Mouse (Mus musculus) heart, adult 2 months (tissue): Measurements from ENCODE around the gene Gm12248. TPM values are rescaled to one million over a fixed set of nuclear protein-coding genes. Genes with fewer than 3 reads are reported as not detected.

Source experiments
- DNase-seq, 2 experiments: peaks; one replicate each; pipeline ENCODE4 v3.0.0; 2021
- H3K27ac ChIP-seq: fragments of 200-600 bp; 2 replicates; pipeline ENCODE4 v1.8.1; 2022
- H3K27me3 ChIP-seq: fragments of 200-500 bp; 2 replicates; pipeline ENCODE4 v1.6.1; 2012; ENCODE audit warnings: mild to moderate bottlenecking, low read length, inconsistent platforms, mixed read lengths; ENCODE audit not compliant: control insufficient read depth, insufficient read depth
- H3K36me3 ChIP-seq: fragments of 200-500 bp; 2 replicates; pipeline ENCODE4 v1.6.1; 2012; ENCODE audit warnings: low read length, inconsistent platforms; ENCODE audit not compliant: control insufficient read depth, insufficient read depth
- H3K4me1 ChIP-seq: fragments of 200-500 bp; 2 replicates; pipeline ENCODE4 v1.6.1; 2011; ENCODE audit warnings: low read length; ENCODE audit not compliant: control insufficient read depth, insufficient read depth
- H3K4me3 ChIP-seq: fragments of 200-600 bp; 2 replicates; pipeline ENCODE4 v1.8.1; 2022
- H3K79me2 ChIP-seq: fragments of 200-500 bp; replicated peaks from 2 replicates; pipeline ENCODE4 v1.6.1; 2012; ENCODE audit warnings: mild to moderate bottlenecking, inconsistent platforms, low read length, moderate library complexity, mixed read lengths; ENCODE audit not compliant: control insufficient read depth, insufficient read depth
- H3K9ac ChIP-seq: fragments of 200-500 bp; 2 replicates; pipeline ENCODE4 v1.6.1; 2012; ENCODE audit warnings: low read depth, mild to moderate bottlenecking, control low read depth, inconsistent platforms, low read length, mixed read lengths
- CTCF ChIP-seq: fragments of 200-600 bp; IDR thresholded peaks from 2 replicates; pipeline ENCODE4 v1.8.1; 2022; ENCODE audit warnings: antibody characterized with exemption, mild to moderate bottlenecking, moderate library complexity
- EP300 ChIP-seq: fragments of 200-500 bp; IDR thresholded peaks from 2 replicates; pipeline ENCODE4 v1.6.1; 2011; ENCODE audit warnings: low read depth, low read length, control low read depth; ENCODE audit not compliant: insufficient read depth
- POLR2A ChIP-seq: fragments of 200-500 bp; IDR thresholded peaks from 2 replicates; pipeline ENCODE4 v1.6.1; 2011; ENCODE audit warnings: mild to moderate bottlenecking, low read depth, low read length, control low read depth; ENCODE audit not compliant: insufficient read depth
- WGBS: fragments of 180-500 bp; shearing (Covaris S2); methylation state at CpG from one replicate; pipeline ENCODE4 v1.1.7; 2018; 5-methylcytosine and 5-hydroxymethylcytosine counted together
- intact Hi-C: fragments of 180-260 bp; cut with DNase I; formaldehyde crosslinking; loops from one replicate; pipeline ENCODE4 v1.15.1; 2025
- polyA plus RNA-seq: library from polyadenylated mRNA; depleted of rRNA; stranded (reverse); fragments of >200 nt; gene quantifications from 2 replicates; pipeline ENCODE4 v1.2.3, GENCODE M21; 2012
- total RNA-seq, 2 experiments: library from RNA; stranded (reverse); gene quantifications; 2 replicates each; pipeline ENCODE4 v1.2.3; 2021

The Gm12248 gene
- total and polyA plus RNA-seq, 3 experiments, result not detected

DNA sequence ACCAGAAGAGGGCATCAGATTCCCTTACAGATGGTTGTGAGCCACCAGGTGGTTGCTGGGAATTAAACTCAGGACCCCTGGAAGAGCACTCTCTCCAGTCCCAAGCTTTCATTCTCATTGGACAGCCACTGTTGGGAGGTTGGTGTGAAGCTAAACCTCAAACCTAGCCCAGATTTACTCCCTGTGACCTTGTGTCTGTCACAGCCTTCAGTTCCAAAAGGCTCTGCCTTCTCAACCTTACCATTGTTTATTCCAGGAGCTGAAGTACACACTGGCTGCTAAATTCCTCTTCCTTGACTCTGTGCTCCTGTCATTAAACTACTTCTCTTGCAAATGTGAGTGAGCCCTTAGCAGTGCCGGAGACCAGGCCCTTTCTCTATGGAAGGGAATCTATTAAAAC, 64.0 kb downstream of the Gm12248 start:
- Histone ChIP-seq H3K27ac (no peak overlapping the region), H3K36me3 (peaks cover 2% of the 10 kb centered on the region; the same call in 1 of the 2 replicates), H3K79me2 (peaks cover 22% of the 10 kb centered on the region)

DNA sequence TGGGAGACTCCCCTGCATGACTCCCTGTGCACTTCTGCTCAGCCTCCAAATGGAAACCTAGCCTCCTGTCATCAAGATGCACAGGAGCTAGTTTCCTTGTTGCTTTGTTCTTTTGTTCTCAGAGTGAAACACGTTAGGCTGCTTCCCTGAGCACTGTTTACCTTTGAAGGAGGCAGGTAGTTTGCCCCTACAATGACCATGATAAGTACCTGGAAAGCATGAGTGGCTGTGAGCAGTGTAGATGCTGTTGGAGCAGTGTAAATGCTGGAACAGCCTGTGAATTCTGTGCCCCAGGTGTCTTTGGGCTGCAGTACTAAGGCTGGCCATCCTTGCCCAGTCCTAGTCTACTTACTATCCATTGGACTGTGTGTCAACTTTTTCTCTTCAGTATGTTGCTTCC, 66.1 kb downstream of the Gm12248 start:
- intact Hi-C loops, result no loop called here

More for the DNA sequence above, 64.0 kb downstream of the Gm12248 start:
- WGBS, result 89% methylated on average over 1 of the region's 1 CpGs
- TF ChIP-seq POLR2A, result no peak
- TF ChIP-seq CTCF, result no peak
- TF ChIP-seq EP300, result no peak
- H3K9ac ChIP-seq, result no peak overlapping the region
- H3K4me3 ChIP-seq, result no peak overlapping the region
- intact Hi-C loops, result no loop called here
- no peak for DNase-seq
- peaks cover 27% of the 10 kb centered on the region for H3K4me1 ChIP-seq
- no peaks in the 10 kb centered on the region for H3K27me3 ChIP-seq

DNA sequence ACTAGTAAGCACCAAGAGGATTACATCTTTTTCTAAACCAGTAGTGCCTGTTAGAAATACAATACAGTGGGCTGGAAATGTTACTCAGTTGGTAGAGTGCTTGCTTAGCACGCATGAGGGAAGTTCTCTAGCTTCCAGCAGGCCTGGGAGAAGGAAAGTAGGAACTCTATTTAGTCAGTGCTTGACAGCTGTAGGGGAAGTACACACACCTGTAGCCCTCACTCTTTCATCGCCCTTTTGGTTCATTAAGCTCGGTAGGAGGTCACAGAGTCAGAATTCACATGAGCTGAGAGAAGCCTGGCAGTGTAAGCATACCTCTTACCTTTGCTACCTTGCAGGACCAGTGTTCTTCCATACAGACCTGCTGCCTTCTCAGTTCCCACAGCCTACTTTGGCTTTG, 66.6 kb downstream of the Gm12248 start:
- H3K27ac ChIP-seq, result no peak overlapping the region
- H3K36me3 ChIP-seq, result peaks cover 7% of the 10 kb centered on the region
- no peaks in the 10 kb centered on the region for H3K27me3 ChIP-seq
- H3K9ac ChIP-seq, result no peak overlapping the region
- H3K4me3 ChIP-seq, result no peak overlapping the region
- intact Hi-C loops, result no loop called here
- no peak for TF ChIP-seq CTCF
- TF ChIP-seq POLR2A, result no peak
- TF ChIP-seq EP300, result no peak
- DNase-seq, result no peak
- 49% methylated on average over 3 of the region's 3 CpGs for WGBS
- peaks cover 22% of the 10 kb centered on the region for H3K79me2 ChIP-seq
- H3K4me1 ChIP-seq, result peaks cover 23% of the 10 kb centered on the region

More for the DNA sequence above, 66.1 kb downstream of the Gm12248 start:
- DNase-seq, result no peak
- Histone ChIP-seq H3K36me3 (peaks cover 2% of the 10 kb centered on the region), H3K27me3 (no peaks in the 10 kb centered on the region), H3K79me2 (peaks cover 20% of the 10 kb centered on the region), H3K4me1 (peaks cover 19% of the 10 kb centered on the region), H3K4me3 (no peak overlapping the region), H3K27ac (no peak overlapping the region), H3K9ac (no peak overlapping the region)
- WGBS, result 62% methylated on average over 1 of the region's 1 CpGs
- TF ChIP-seq EP300 (no peak), POLR2A (no peak), CTCF (no peak)

DNA sequence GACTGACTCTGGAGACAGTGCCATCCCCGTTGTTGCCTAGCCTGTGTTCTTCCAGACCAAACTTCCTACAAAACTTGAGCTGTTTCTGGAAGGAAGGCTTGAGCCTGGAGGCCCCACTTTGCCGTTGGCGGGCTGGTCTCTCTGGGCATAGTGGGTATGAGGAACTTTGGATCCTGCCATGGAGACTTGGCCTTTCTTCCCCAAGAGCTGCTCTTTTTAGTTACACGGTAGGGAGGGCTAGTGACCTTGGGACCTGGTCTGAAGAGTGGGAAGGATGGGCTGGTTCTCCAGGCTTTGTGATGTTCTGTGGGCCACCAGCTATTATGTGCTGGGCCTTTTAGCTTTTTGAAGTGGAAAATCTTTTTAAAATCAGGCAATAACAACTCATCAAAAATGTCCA, 67.1 kb downstream of the Gm12248 start:
- DNase-seq, result no peak
- Histone ChIP-seq H3K4me1 (peaks cover 26% of the 10 kb centered on the region), H3K79me2 (peaks cover 21% of the 10 kb centered on the region), H3K36me3 (peaks cover 11% of the 10 kb centered on the region), H3K9ac (no peak overlapping the region), H3K27me3 (no peaks in the 10 kb centered on the region), H3K4me3 (no peak overlapping the region), H3K27ac (no peak overlapping the region)
- intact Hi-C loops, result no loop called here
- TF ChIP-seq POLR2A (no peak), CTCF (no peak), EP300 (no peak)
- WGBS, result 57% methylated on average over 4 of the region's 4 CpGs

DNA sequence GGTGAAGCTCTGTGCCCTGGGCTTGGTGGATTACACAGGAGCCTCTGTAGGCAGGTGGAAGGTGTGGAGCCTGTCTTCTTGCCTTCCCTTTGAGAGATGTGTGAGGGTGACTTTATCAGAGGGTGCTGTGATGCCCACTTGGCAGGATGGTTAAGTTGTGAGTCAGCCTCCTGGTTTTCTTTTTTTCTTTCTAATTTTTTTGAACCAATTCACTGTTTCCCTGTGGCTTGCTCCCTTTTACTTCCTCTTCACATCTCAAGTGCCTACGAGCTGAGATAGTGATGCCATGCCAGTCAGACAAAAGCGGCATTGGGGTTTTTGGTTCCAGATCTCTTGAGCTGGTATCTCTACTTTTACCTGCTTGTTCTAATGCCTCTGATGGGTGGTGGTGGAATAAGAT, 68.3 kb downstream of the Gm12248 start:
- H3K4me3 ChIP-seq, result no peak overlapping the region
- peaks cover 30% of the 10 kb centered on the region for H3K4me1 ChIP-seq
- H3K9ac ChIP-seq, result no peak overlapping the region
- intact Hi-C loops, result no loop called here
- H3K36me3 ChIP-seq, result peaks cover 21% of the 10 kb centered on the region
- 34% methylated on average over 2 of the region's 2 CpGs for WGBS
- H3K27ac ChIP-seq, result no peak overlapping the region
- H3K27me3 ChIP-seq, result no peaks in the 10 kb centered on the region
- TF ChIP-seq CTCF (no peak), POLR2A (no peak), EP300 (no peak)
- H3K79me2 ChIP-seq, result peaks cover 20% of the 10 kb centered on the region
- DNase-seq, result no peak

- WGBS, result 61% methylated on average over 1 of the region's 1 CpGs
- intact Hi-C loops, result no loop called here
- no peak for TF ChIP-seq POLR2A
- TF ChIP-seq EP300, result no peak
- TF ChIP-seq CTCF, result no peak
- no peak for DNase-seq
- Histone ChIP-seq H3K27me3 (no peaks in the 10 kb centered on the region), H3K79me2 (peaks cover 18% of the 10 kb centered on the region), H3K36me3 (peaks cover 22% of the 10 kb centered on the region), H3K27ac (no peak overlapping the region), H3K9ac (no peak overlapping the region), H3K4me3 (no peak overlapping the region), H3K4me1 (peaks cover 29% of the 10 kb centered on the region)
Measured at GRCm38 (mm10) chr11:58024271-58024670, 68.7 kb downstream of the Gm12248 start.
